Mouse (Mus musculus) T-helper 17 cell (primary cell): ENCODE results near the gene Abhd5.

Experiments used
- in situ Hi-C, 2 experiments: fragments of 300-600 bp; cut with MboI, MseI; formaldehyde crosslinking; loops; 1 replicate in 1 of 2; 2 replicates in 1 of 2; pipeline ENCODE4 v1.15.1; 2025; ENCODE audit warnings: high pct_unique_total_duplicates in 2 of 2

The Abhd5 gene

GRCm38 (mm10) chr9:122410437-122411175 is 59.2 kb downstream of the Abhd5 start:
- in situ Hi-C loops: no loop called here

DNA sequence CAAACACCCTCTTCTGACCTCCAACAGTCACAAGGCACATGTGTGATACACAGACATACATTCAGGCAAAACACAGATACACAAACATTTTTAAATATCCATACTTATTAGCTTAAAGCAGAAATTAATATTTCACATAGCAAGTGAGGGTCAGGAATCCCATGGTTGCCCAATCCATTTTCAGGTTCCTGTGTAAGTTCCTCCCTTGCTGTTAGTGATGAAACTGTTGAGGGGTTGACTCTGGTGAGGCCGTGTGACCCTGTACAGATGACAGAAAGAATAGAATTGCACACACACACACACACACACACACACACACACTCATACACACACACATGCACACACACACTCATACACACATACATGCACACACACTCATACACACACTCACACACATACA is 63.2 kb downstream of the Abhd5 start:
- in situ Hi-C loops: no loop called here

DNA sequence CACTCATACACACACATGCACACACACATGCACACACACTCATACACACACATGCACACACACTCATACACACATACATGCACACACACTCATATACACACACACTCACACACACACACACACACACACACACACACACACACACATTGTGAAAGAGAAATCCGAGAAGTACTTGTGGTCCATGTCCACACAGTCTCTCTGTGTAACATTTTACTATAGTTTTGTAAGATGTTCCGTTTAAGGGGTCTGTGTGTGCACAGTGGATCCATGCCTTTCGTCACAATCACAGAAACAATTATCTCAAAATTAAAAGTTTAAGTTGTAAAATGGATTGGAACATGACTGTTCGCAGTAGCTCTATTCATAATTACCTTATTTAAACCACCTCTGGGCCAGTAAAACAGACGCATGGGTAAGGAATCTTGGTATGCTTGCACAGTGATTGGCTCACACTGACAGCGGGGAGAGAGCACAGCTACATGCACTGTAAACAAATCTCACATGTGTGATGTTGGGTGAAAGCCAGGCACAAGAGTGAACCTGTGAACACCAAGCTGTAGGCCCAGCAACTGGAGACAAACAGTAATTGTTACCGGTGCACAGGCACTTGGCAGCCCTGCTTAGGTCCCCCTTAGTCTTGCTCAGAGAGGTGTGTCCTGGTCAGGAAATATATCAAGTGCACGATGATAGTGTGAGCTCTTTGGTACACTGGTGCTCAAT is 63.8 kb downstream of the Abhd5 start:
- in situ Hi-C loops: no loop called here

DNA sequence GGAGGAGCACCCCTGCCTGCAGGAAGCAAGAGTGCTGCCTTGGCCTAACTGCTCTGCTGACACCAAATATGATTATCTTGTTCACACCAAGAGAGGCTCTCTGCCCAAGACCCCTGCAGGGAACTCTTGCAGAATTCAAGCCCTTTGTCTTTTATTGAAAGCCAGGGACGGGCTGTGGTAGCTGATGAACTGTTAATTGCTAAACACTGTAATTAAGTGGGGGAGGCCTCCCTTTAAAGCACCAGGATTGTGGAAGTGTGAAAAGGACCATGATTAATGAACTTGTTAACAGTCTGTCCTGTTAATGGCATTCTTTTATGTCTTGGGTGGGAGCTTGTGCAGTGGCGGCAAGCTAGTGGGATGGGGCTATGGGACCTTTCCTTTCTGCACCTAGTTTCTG is 65.2 kb downstream of the Abhd5 start:
- in situ Hi-C loops: no loop called here

GRCm38 (mm10) chr9:122420195-122420756 is 68.9 kb downstream of the Abhd5 start:
- in situ Hi-C loops: no loop called here

- in situ Hi-C loops: no loop called here
Observed at GRCm38 (mm10) chr9:122420772-122421764, 69.7 kb downstream of the Abhd5 start.

GRCm38 (mm10) chr9:122421911-122422310 is 70.5 kb downstream of the Abhd5 start:
- in situ Hi-C loops: no loop called here

- in situ Hi-C loops: no loop called here
Observed at GRCm38 (mm10) chr9:122422706-122423105, 71.3 kb downstream of the Abhd5 start.

- in situ Hi-C loops: no loop called here
Observed at GRCm38 (mm10) chr9:122423146-122423545, 71.7 kb downstream of the Abhd5 start.

GRCm38 (mm10) chr9:122424941-122425608 is 73.7 kb downstream of the Abhd5 start:
- in situ Hi-C loops: loop anchor here in 1 of 2 experiments (25.0 kb wide), 1 partner anchor 1213 kb away; no protein-coding TSS in a partner anchor

GRCm38 (mm10) chr9:122429058-122429649 is 77.7 kb downstream of the Abhd5 start:
- in situ Hi-C loops: loop anchor here in 1 of 2 experiments (25.0 kb wide), 1 partner anchor 1217 kb away; no protein-coding TSS in a partner anchor

DNA sequence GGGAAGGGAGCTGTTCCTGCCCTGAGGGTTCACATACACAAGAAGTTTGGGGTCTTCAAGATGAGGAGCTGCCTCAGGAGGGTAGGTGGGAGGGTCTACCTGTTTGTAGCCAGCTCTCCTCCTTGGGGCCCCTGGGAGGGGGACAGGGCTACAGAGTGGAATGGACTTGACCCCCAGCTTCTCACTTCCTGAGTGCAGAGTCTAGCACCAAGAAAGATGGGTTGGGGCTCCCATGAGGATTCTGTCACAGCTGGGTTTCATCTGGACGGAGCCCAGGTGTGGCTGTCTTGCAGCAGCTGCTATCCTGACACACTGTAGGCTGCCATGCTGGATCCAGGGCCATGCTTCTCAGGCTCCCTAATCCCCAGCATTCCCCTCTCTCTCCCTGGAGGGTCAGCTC is 78.3 kb downstream of the Abhd5 start:
- in situ Hi-C loops: loop anchor here (5.0 to 25.0 kb wide), 2 partner anchors 43 to 1217 kb away; no protein-coding TSS in a partner anchor
